Mouse (Mus musculus) liver, postnatal 0 days (tissue): ENCODE measurements around the gene Rec8.

Experiments used
- CTCF ChIP-seq: sonication (generic); IDR thresholded peaks from 2 replicates; pipeline ENCODE4 v1.5.1; 2016; ENCODE audit warnings: antibody characterized with exemption, low read depth
- EP300 ChIP-seq: IDR thresholded peaks from 2 replicates; pipeline ENCODE4 v1.6.1; 2016; ENCODE audit warnings: antibody characterized with exemption, low read depth, mild to moderate bottlenecking

GRCm38 (mm10) chr14:55570588-55570987, 47.2 kb upstream of the Rec8 start:
- no peak for TF ChIP-seq EP300
- no peak for TF ChIP-seq CTCF
